Mouse (Mus musculus) megakaryocyte progenitor cell, adult 5-6 weeks (primary cell): ENCODE data around the gene Pogz. TPM values are rescaled to one million over a fixed set of nuclear protein-coding genes. Genes with fewer than 3 reads are reported as not detected.
A peak's percentile ranks its signal among the peaks of the same experiment; 100 is the strongest.
"Not testable (repeated sequence)": the region's sequence is repeated elsewhere in the genome, so short reads cannot be mapped to it uniquely, and the experiment has no call there.

Experiments used
- ATAC-seq: replicated peaks from 2 replicates; pipeline ENCODE4 v1.8.0; 2016; ENCODE audit warnings: mild to moderate bottlenecking, moderate TSS enrichment, inconsistent platforms; ENCODE audit not compliant: poor library complexity
- total RNA-seq, 2 experiments: library from RNA; stranded (forward) in 1 of 2; stranded (reverse) in 1 of 2; fragments of 157-497, 149-512 nt in 1 of 2; fragments of 200-1000 nt in 1 of 2; gene quantifications; 2 replicates each; pipeline versions ENCODE4 v1.2.3 to v1.2.4; 2015 to 2017

Gene Pogz
- total RNA-seq, 2 experiments from 2014 or later, result 13.5 to 35.8 TPM

GRCm38 (mm10) chr3:94832100-94832499 lies 5.3 kb upstream of the Pogz start:
- ATAC-seq, result peak; percentile 72

GRCm38 (mm10) chr3:94832701-94833100 lies 4.7 kb upstream of the Pogz start:
- no peak for ATAC-seq

- ATAC-seq, result no peak
Observed at GRCm38 (mm10) chr3:94833358-94833757, 4.0 kb upstream of the Pogz start.

- no peak for ATAC-seq
Observed at GRCm38 (mm10) chr3:94835396-94835795, 2.0 kb upstream of the Pogz start.

- peak; percentile 58 for ATAC-seq
Observed at GRCm38 (mm10) chr3:94837959-94838496, 661 bp downstream of the Pogz start.

- no peak for ATAC-seq
Observed at GRCm38 (mm10) chr3:94838631-94839030, 1.3 kb downstream of the Pogz start.

GRCm38 (mm10) chr3:94839101-94839500 lies 1.7 kb downstream of the Pogz start:
- no peak for ATAC-seq

GRCm38 (mm10) chr3:94847382-94847781 lies 10.0 kb downstream of the Pogz start:
- ATAC-seq, result no peak

GRCm38 (mm10) chr3:94849338-94849737 lies 12.0 kb downstream of the Pogz start:
- peak; percentile 87 for ATAC-seq

GRCm38 (mm10) chr3:94851731-94852130 lies 14.4 kb downstream of the Pogz start:
- peak; percentile 94 for ATAC-seq

- no peak for ATAC-seq
Observed at GRCm38 (mm10) chr3:94852215-94852614, 14.8 kb downstream of the Pogz start.

GRCm38 (mm10) chr3:94859471-94859870 lies 22.1 kb downstream of the Pogz start:
- no peak for ATAC-seq

GRCm38 (mm10) chr3:94869011-94869410 lies 31.6 kb downstream of the Pogz start:
- ATAC-seq, result no peak

- no peak for ATAC-seq
Observed at GRCm38 (mm10) chr3:94878618-94879017, 41.3 kb downstream of the Pogz start.

- ATAC-seq, result no peak
Observed at GRCm38 (mm10) chr3:94881840-94882239, 44.5 kb downstream of the Pogz start.

- no peak for ATAC-seq
Observed at GRCm38 (mm10) chr3:94882579-94882978, 45.2 kb downstream of the Pogz start.

GRCm38 (mm10) chr3:94886316-94887224 lies 49.2 kb downstream of the Pogz start, which contains the start of gene Psmb4:
Gene Psmb4, minus strand, starts transcription at chr3:94886961.
- peak; percentile 92 for ATAC-seq

GRCm38 (mm10) chr3:94888595-94888994 lies 51.2 kb downstream of the Pogz start:
- peak; percentile 82 for ATAC-seq

GRCm38 (mm10) chr3:94894076-94894475 lies 56.7 kb downstream of the Pogz start:
- no peak for ATAC-seq

- ATAC-seq, result peak; percentile 83
Observed at GRCm38 (mm10) chr3:94902747-94903146, 65.4 kb downstream of the Pogz start.

GRCm38 (mm10) chr3:94904759-94905158 lies 67.4 kb downstream of the Pogz start:
- ATAC-seq, result not testable (repeated sequence)

- ATAC-seq, result peak; percentile 91
Observed at GRCm38 (mm10) chr3:94906482-94906881, 69.1 kb downstream of the Pogz start.
